Mouse (Mus musculus) forebrain, embryonic 16.5 days (tissue): ENCODE measurements around the gene Slc8a1. TPM values are rescaled to one million over a fixed set of nuclear protein-coding genes. Genes with fewer than 3 reads are reported as not detected.
A peak's percentile ranks its signal among the peaks of the same experiment; 100 is the strongest.

Source experiments
- ATAC-seq: fragments of 200-750 bp; cut with Nextera tagmentation; 2 replicates; pipeline ENCODE4 v1.8.0; 2017; ENCODE audit warnings: mild to moderate bottlenecking, moderate library complexity
- H3K27ac ChIP-seq: fragments of 300-500 bp; sonication (generic); 2 replicates; pipeline ENCODE4 v1.5.1; 2014; ENCODE audit warnings: low read length, control low read depth
- H3K27me3 ChIP-seq: fragments of 300-500 bp; sonication (generic); replicated peaks from 2 replicates; pipeline ENCODE4 v1.6.1; 2014; ENCODE audit warnings: low read length; ENCODE audit not compliant: control insufficient read depth, insufficient read depth
- H3K36me3 ChIP-seq: fragments of 300-500 bp; sonication (generic); 2 replicates; pipeline ENCODE4 v1.6.1; 2014; ENCODE audit not compliant: control insufficient read depth, insufficient read depth
- H3K4me1 ChIP-seq: fragments of 300-500 bp; sonication (generic); replicated peaks from 2 replicates; pipeline ENCODE4 v1.6.1; 2014; ENCODE audit warnings: low read length; ENCODE audit not compliant: control insufficient read depth, insufficient read depth
- H3K4me2 ChIP-seq: fragments of 300-500 bp; sonication (generic); 2 replicates; pipeline ENCODE4 v1.6.1; 2014; ENCODE audit warnings: mild to moderate bottlenecking, low read length, control low read depth
- H3K4me3 ChIP-seq: fragments of 300-500 bp; sonication (generic); replicated peaks from 2 replicates; pipeline ENCODE4 v1.5.1; 2014; ENCODE audit warnings: mild to moderate bottlenecking, low read length, control low read depth
- H3K9ac ChIP-seq: fragments of 300-500 bp; sonication (generic); replicated peaks from 2 replicates; pipeline ENCODE4 v1.6.1; 2014; ENCODE audit warnings: low read depth, low read length, control low read depth
- H3K9me3 ChIP-seq: fragments of 300-500 bp; sonication (generic); 2 replicates; pipeline ENCODE4 v1.6.1; 2016; ENCODE audit warnings: low read length; ENCODE audit not compliant: control insufficient read depth
- WGBS: fragments of 180-500 bp; shearing (Covaris S2); extraction: QIAGEN DNeasy Blood & Tissue Kit; methylation state at CpG from one replicate; pipeline ENCODE4 v1.1.7; 2014; 5-methylcytosine and 5-hydroxymethylcytosine counted together
- polyA plus RNA-seq: library from polyadenylated mRNA; unstranded; fragments of >200 nt; fragmentation: Nextera tagmentation; extraction: Ambion mirVana; gene quantifications from 2 replicates; pipeline ENCODE4 v1.2.1, GENCODE M21; 2015

Slc8a1 gene
- polyA plus RNA-seq, 1 experiment from 2014 or later: 21.7 TPM

DNA sequence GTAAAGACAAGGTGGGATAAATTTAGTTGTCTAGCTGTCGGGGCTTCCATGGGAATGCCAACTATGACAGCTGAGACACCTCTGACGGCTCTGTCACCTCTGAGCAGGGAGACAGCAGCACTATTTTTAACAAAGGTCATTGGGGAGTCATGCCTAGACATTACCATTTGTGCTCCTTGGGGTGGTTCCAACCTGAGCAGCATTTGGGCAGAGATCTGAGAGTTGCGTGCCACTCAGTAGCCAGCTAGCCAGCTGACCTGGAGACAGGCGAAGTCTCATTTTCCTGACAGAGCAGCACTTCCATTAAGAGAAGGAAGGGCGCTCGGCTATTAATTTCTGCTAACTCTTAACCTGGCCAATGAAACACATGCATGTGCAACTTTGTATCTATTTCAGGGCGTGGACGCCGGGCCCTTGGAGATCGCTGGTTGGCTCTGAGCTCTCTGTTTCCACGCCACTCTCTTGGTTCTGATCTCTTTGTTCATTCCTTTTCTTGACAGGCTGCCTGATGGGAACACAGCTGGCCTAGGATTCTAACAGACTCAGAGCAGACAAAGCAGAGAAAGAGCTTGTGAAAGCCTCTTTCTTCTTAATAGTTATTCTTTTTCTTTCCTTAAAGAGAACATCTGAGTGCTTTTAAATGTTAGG lies 256.2 kb downstream of the Slc8a1 start:
- H3K9ac ChIP-seq: no peak overlapping the region
- H3K27me3 ChIP-seq: no peaks in the 10 kb centered on the region
- ATAC-seq: peak; percentile 45; the same call in 1 of the 2 replicates
- no peak overlapping the region for H3K4me3 ChIP-seq
- 49% methylated on average over 11 of the region's 11 CpGs for WGBS
- H3K4me1 ChIP-seq: peaks cover 15% of the 10 kb centered on the region
- no peak overlapping the region for H3K4me2 ChIP-seq
- H3K27ac ChIP-seq: peak overlapping the region; percentile 22; the same call in 1 of the 2 replicates
- H3K36me3 ChIP-seq: no peaks in the 10 kb centered on the region
- no peaks in the 10 kb centered on the region for H3K9me3 ChIP-seq

DNA sequence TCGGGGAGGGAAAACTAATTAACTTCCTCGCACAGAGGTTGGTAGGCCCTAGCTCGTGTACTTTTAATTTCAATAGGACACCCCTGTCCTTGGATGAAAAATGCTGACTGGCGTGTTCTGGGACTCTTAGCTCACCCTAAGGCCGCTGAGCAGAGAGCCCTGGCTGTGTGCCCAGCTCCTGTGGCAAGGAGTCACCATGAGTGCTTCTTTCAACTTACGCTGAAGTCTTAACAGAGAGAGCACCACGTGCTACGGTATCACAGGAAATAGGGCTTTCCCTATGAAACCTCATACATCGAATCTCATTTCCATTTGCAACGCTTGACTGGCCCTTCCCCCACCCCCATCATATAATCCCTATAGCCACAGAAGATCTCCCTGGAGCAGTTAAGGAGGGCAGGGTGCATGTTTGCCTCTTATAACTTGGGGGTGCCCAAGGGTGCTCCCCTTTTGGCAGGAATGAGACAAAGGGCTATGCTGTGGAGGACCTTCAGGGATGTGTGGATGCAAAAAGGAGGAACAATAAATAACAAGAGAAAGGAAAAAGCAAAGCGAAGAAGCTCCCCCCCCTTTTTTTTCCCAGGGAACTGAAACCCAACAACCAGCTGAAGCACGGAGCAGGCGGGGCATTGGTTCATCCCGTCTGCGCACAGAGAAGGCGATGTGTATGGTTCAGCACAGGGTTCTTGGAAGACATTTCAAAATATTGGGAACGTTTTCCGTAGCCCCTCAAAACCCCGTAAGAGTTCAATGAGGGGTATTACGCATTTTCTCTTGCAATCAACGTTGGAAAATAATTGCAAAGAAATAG lies 257.6 kb downstream of the Slc8a1 start:
- H3K4me1 ChIP-seq: peaks cover 15% of the 10 kb centered on the region
- no peak overlapping the region for H3K4me3 ChIP-seq
- no peaks in the 10 kb centered on the region for H3K27me3 ChIP-seq
- no peaks in the 10 kb centered on the region for H3K36me3 ChIP-seq
- no peak overlapping the region for H3K9ac ChIP-seq
- H3K9me3 ChIP-seq: no peaks in the 10 kb centered on the region
- peak overlapping the region; percentile 35 for H3K4me2 ChIP-seq
- ATAC-seq: peak; percentile 71
- 48% methylated on average over 21 of the region's 21 CpGs for WGBS
- no peak overlapping the region for H3K27ac ChIP-seq

DNA sequence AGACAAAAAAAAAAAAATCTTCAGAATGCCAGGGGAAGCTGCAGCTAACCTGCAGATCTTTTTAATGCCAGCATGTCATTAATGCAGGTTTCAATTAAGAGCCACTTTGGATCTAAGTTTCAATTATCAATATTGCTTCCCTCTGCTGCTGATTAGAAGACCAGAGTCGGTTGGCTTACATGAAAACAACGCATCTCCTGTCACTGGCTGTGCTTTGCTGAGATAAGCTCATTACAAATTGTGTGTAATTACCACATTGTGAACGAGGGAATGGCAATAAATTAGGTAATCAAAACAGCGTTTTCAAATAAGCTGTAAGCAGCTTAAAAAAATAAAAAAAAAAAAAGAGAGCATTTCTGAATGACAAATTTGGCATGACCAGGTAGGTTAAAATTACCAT lies 258.4 kb downstream of the Slc8a1 start:
- no peak overlapping the region for H3K27ac ChIP-seq
- peak; percentile 38; the same call in 1 of the 2 replicates for ATAC-seq
- 11% methylated on average over 4 of the region's 4 CpGs for WGBS

DNA sequence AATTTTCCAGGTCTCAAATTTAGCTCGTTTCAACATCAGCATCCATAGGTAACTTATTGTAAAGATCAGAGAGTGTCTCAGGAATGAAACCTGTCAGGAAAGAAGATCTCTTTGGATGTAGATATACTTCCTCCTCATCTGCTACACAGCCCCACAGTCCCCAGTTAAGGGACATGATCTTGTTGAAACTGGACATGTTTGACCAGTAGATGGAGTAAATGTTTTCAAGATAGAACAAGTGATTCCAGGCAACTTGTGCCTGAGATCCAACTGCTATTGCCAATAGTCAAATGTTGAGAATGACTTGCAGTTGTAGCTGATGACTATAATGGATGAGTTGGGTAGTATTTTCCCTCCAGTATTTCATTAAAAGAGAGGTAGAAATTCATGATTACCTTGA lies 260.8 kb downstream of the Slc8a1 start:
- H3K4me1 ChIP-seq: peaks cover 15% of the 10 kb centered on the region
- WGBS: 81% methylated on average over 1 of the region's 1 CpGs
- H3K27ac ChIP-seq: no peak overlapping the region
- H3K36me3 ChIP-seq: no peaks in the 10 kb centered on the region
- no peaks in the 10 kb centered on the region for H3K9me3 ChIP-seq
- no peaks in the 10 kb centered on the region for H3K27me3 ChIP-seq
- H3K4me2 ChIP-seq: no peak overlapping the region
- H3K4me3 ChIP-seq: no peak overlapping the region
- H3K9ac ChIP-seq: no peak overlapping the region
- ATAC-seq: no peak

More for the DNA sequence above, 258.4 kb downstream of the Slc8a1 start:
- Histone ChIP-seq H3K4me1 (peaks cover 15% of the 10 kb centered on the region), H3K4me3 (no peak overlapping the region), H3K36me3 (no peaks in the 10 kb centered on the region), H3K27me3 (no peaks in the 10 kb centered on the region), H3K9me3 (no peaks in the 10 kb centered on the region), H3K9ac (no peak overlapping the region), H3K4me2 (peak overlapping the region; percentile 35)

DNA sequence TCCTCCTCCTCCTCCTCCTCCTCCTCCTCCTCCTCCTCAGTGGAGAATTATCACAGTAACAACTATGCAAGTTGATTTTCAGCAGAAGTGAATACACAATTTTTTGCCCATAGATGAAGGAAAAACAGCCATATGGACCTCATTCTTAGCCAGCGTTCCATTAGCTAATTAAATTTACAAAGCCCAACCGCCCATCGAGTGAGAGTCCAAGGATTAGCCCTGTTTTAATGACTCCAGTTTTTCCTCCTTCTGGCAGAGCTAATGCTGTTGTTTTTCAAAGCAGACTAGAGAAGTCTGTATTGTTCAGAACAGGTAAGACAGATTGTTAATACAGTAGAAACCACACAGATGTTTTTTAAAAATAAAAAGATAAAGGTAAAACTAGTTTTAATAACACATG lies 264.8 kb downstream of the Slc8a1 start:
- ATAC-seq: peak; percentile 70; the same call in 1 of the 2 replicates
- no peak overlapping the region for H3K4me3 ChIP-seq
- no peak overlapping the region for H3K9ac ChIP-seq
- H3K4me1 ChIP-seq: 0 out of 2 replicates have a peak, but pooled peaks cover 3% of the 10 kb centered on the region
- no peaks in the 10 kb centered on the region for H3K9me3 ChIP-seq
- WGBS: 10% methylated on average over 3 of the region's 3 CpGs
- H3K36me3 ChIP-seq: no peaks in the 10 kb centered on the region
- H3K4me2 ChIP-seq: no peak overlapping the region
- H3K27me3 ChIP-seq: no peaks in the 10 kb centered on the region
- no peak overlapping the region for H3K27ac ChIP-seq

DNA sequence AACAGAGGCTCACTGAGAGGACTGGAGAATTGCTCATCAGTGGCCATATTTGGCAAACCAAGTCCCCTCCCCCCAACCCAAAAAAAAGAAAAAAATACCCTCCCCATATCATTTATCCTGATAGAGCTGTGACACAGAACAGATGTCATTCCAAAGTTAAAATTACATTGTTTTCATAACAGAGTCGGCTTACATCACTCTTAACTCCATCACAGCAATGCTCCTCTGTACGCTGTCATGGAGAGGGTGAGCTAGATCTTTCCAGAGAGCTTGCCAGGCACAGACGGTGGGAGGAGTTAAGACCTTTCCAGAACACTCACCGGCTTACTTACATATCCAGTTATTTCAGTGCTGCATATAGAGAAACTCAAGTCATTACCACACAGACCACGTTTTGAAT lies 269.2 kb downstream of the Slc8a1 start:
- no peak for ATAC-seq
- Histone ChIP-seq H3K36me3 (no peaks in the 10 kb centered on the region), H3K4me1 (0 out of 2 replicates have a peak, but pooled peaks cover 3% of the 10 kb centered on the region), H3K9me3 (no peaks in the 10 kb centered on the region), H3K9ac (no peak overlapping the region), H3K27ac (no peak overlapping the region), H3K27me3 (no peaks in the 10 kb centered on the region), H3K4me3 (no peak overlapping the region), H3K4me2 (no peak overlapping the region)
- 71% methylated on average over 5 of the region's 5 CpGs for WGBS

DNA sequence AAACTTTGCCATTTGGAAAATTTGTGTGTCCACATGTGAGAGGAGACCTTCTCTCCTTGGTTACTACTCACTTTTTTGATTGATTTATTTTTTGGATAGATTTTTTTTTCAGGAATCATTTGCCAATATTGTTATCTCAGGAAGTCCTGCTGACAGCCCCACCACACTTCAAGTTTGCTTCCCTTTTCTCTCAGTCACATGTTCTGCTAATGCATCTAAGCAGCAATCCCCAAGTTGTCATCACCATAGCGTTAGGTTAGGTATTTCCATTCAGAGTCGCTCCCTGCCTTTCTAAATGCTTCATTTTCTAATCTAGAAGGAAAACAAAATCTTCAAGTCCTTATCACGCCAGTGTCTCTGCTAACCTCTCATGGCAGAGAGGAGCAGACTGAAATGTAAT lies 278.8 kb downstream of the Slc8a1 start:
- no peak overlapping the region for H3K27ac ChIP-seq
- H3K4me1 ChIP-seq: peaks cover 4% of the 10 kb centered on the region; the same call in 1 of the 2 replicates
- H3K36me3 ChIP-seq: no peaks in the 10 kb centered on the region
- no peak overlapping the region for H3K4me3 ChIP-seq
- no peaks in the 10 kb centered on the region for H3K27me3 ChIP-seq
- H3K9ac ChIP-seq: no peak overlapping the region
- ATAC-seq: no peak
- no peaks in the 10 kb centered on the region for H3K9me3 ChIP-seq
- WGBS: 89% methylated on average over 3 of the region's 3 CpGs
- H3K4me2 ChIP-seq: no peak overlapping the region

DNA sequence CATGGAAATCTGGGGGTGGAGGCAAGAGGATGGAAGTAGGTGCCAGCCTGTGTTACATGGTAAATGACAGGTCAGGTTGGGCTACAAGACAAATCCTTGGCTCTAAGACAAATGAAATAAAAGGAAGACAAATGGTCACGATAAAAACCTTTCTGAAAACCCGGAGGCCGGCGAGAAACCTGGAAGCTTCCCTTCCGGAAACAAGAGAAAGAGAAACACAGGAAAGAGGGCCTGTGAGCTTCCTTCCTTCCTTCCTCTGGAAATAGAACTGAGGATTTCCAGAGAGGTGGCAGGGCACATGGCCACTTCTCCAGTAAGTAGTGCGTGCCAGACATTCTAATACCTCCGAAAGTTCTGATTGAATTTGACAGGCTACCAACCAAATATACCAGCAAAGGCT lies 282.2 kb downstream of the Slc8a1 start:
- 90% methylated on average over 7 of the region's 7 CpGs for WGBS
- no peak for ATAC-seq

DNA sequence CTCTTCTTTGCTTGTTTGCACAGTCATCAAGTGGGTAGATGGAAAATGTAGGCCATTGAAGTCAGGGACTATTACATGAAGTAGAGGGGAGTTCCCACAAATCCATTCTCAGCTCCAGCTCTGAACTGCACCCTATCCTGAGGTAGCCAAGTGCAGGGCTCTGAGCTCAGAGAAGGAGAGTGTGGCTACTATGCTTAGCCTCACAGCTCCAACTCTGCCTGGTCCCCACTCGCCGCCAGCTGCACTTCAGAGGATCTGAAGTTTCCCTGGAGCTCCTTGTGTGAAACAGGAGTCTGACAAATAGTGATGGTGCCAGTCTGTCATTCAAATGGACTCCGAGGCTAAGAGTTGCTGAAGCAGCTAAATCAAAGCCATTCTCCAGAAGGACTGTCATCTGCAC lies 282.9 kb downstream of the Slc8a1 start:
- no peak overlapping the region for H3K9ac ChIP-seq
- no peaks in the 10 kb centered on the region for H3K9me3 ChIP-seq
- H3K4me2 ChIP-seq: no peak overlapping the region
- H3K27ac ChIP-seq: no peak overlapping the region
- no peaks in the 10 kb centered on the region for H3K27me3 ChIP-seq
- H3K4me3 ChIP-seq: no peak overlapping the region
- H3K36me3 ChIP-seq: no peaks in the 10 kb centered on the region
- peaks cover 4% of the 10 kb centered on the region; the same call in 1 of the 2 replicates for H3K4me1 ChIP-seq
- WGBS: 61% methylated on average over 3 of the region's 3 CpGs
- ATAC-seq: no peak

More for the DNA sequence above, 282.2 kb downstream of the Slc8a1 start:
- Histone ChIP-seq H3K4me3 (no peak overlapping the region), H3K27ac (no peak overlapping the region), H3K4me1 (peaks cover 4% of the 10 kb centered on the region; the same call in 1 of the 2 replicates), H3K36me3 (no peaks in the 10 kb centered on the region), H3K9ac (no peak overlapping the region), H3K4me2 (no peak overlapping the region), H3K9me3 (no peaks in the 10 kb centered on the region), H3K27me3 (no peaks in the 10 kb centered on the region)
